Mouse (Mus musculus): Measurements from ENCODE around the gene Bckdhb.

- TF ChIP-seq POLR2A (IDR thresholded peaks at IDR 0.05; ENCODE audit: extremely low read depth, insufficient read depth, low read length) (no peak), CTCF (IDR thresholded peaks at IDR 0.05; ENCODE audit: extremely low read depth, insufficient read depth, low read length) (no peak)
Observed at GRCm38 (mm10) chr9:83888214-83888613, 36.7 kb upstream of the Bckdhb start.
